Mouse (Mus musculus) left cerebral cortex, adult 11 months (tissue): ENCODE results near the gene Cdc45.

Source experiments
- DNase-seq: peaks from one replicate; pipeline ENCODE4 v3.0.0; 2022; ENCODE audit warnings: low spot score

Gene Cdc45

GRCm38 (mm10) chr16:18730640-18731039 is 81.1 kb downstream of the Cdc45 start:
- DNase-seq = no peak
